Mouse (Mus musculus) lung, postnatal 10 days (tissue): ENCODE measurements around the gene Banf2.
A peak's percentile ranks its signal among the peaks of the same experiment; 100 is the strongest.

Source experiments
- DNase-seq: peaks from one replicate; pipeline ENCODE4 v3.0.0; 2021

Banf2 gene

GRCm38 (mm10) chr2:144107810-144108209 lies 75.0 kb downstream of the Banf2 start:
- no peak for DNase-seq

- DNase-seq, result no peak
These were observed 75.5 kb downstream of the Banf2 start for GRCm38 (mm10) chr2:144108376-144108775.

GRCm38 (mm10) chr2:144111966-144112365 lies 79.1 kb downstream of the Banf2 start:
- DNase-seq, result peak; percentile 54

GRCm38 (mm10) chr2:144112666-144113065 lies 79.8 kb downstream of the Banf2 start:
- no peak for DNase-seq

- DNase-seq, result no peak
These were observed 85.2 kb downstream of the Banf2 start for GRCm38 (mm10) chr2:144118061-144118460.

GRCm38 (mm10) chr2:144120186-144120823 lies 87.4 kb downstream of the Banf2 start:
- DNase-seq, result peak; percentile 85

GRCm38 (mm10) chr2:144122068-144122467 lies 89.2 kb downstream of the Banf2 start:
- no peak for DNase-seq
